Mouse (Mus musculus): ENCODE data around the gene Map4k5. TPM values are rescaled to one million over a fixed set of nuclear protein-coding genes. Genes with fewer than 3 reads are reported as not detected.

Map4k5 gene
- total and polyA plus RNA-seq, 3 experiments: 7.0 to 8.5 TPM; not detected in 1

DNA sequence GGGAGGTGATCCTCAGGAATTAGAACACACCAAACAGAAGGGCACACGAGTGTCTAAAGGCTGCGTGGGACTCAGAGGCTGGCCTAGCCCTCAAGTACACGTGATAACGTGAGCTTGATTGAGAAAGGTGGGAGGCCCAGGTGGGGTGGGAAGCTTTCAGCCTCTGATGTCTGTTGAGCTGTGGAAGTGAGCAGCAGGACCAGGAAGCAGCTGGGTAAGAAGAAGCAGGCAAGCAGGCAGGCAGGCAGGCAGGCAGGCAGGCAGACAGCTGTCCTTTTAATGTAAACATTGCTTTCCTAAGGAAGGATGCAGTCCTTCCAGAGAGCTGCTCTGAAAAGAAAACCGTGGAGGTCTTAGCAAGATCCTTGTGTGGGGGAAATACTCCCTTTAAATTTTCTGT lies 2.5 kb downstream of the Map4k5 start:
- H3K27ac ChIP-seq (ENCODE audit: control insufficient read depth, low read depth, low read length): no peak overlapping the region
- no peak overlapping the region for H3K4me3 ChIP-seq (ENCODE audit: control insufficient read depth in 1 of 2, insufficient read depth in 1 of 2, low read depth in 2 of 2, low read length in 2 of 2)
- no peak overlapping the region for H3K9ac ChIP-seq (ENCODE audit: control insufficient read depth, low read depth, low read length, poor library complexity, severe bottlenecking)
- H3K4me1 ChIP-seq (ENCODE audit: control insufficient read depth in 1 of 2, insufficient read depth in 2 of 2, low read length in 2 of 2): peaks cover 6 to 8% of the 10 kb centered on the region in 2 experiments; a peak in 3 of 4 replicates
- TF ChIP-seq MAZ (IDR thresholded peaks at IDR 0.05; ENCODE audit: low read depth, low read length) (no peak), SIN3A (IDR thresholded peaks at IDR 0.05; ENCODE audit: low read length) (0 out of 2 replicates have a peak, but pooled peaks have one; percentile 6), POLR2AphosphoS5 (IDR thresholded peaks at IDR 0.05; ENCODE audit: borderline replicate concordance, low read depth, low read length) (no peak), TCF12 (IDR thresholded peaks at IDR 0.05; ENCODE audit: low read depth, low read length) (no peak), UBTF (IDR thresholded peaks at IDR 0.05; ENCODE audit: borderline replicate concordance, insufficient read depth, low read depth, low read length) (no peak)
- no peaks in the 10 kb centered on the region for H3K27me3 ChIP-seq (ENCODE audit: control insufficient read depth in 1 of 2, insufficient read depth in 2 of 2, low read length in 2 of 2)
- peaks cover 0 to 10% of the 10 kb centered on the region in 2 experiments; a peak in 2 of 4 replicates for H3K36me3 ChIP-seq (ENCODE audit: control insufficient read depth in 1 of 2, insufficient read depth in 2 of 2, low read length in 2 of 2)
- no peaks in the 10 kb centered on the region for H3K9me3 ChIP-seq (replicated peaks; ENCODE audit: insufficient read depth, low read length)
- peak; percentile 38 for DNase-seq (ENCODE audit: low read depth, low spot score)
- peaks cover 16% of the 10 kb centered on the region for H3K79me2 ChIP-seq (ENCODE audit: control insufficient read depth, insufficient read depth, low read length, poor library complexity)

DNA sequence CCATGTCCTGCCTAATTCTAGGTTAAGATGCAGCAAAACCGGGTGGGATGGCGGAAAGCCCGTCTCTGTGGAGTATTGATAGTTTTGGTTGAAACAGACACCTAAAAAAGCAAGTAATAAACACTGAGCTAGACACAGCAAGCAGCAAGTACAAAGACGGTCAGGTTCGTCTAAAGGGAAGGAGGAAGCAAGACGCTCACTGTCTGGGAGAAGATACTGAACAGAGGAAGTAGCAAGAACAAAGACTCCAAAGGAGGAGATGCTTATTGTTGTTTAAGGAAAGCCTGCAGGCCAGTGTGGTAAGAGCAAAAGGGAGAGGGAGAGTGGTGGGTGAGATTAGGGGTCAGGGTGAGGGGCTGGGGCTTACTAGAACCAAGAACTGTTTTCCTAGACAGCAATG lies 2.9 kb downstream of the Map4k5 start:
- peak overlapping the region; percentile 20; the same call in 1 of the 2 replicates for H3K9ac ChIP-seq (ENCODE audit: control insufficient read depth, low read depth, low read length, poor library complexity, severe bottlenecking)

DNA sequence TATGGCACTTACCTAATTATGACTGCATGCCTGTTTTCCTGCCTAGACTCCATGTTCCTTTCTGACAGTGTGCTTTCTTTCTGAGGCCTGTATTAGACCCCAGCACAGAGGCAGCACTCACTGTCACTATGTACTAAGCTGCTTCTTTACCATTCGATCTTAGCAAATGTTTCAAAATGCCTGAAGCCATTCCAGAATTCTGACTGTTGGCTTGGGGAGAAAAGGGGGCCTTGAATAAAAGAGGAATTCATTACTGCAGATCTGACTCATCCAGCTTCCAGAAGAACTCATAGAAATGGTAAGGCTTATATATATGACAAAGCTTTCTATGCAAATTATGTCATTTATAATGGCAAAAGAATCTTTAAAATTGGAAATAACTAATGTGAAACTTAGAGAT lies 4.7 kb downstream of the Map4k5 start:
- Histone ChIP-seq H3K9me3 (replicated peaks; ENCODE audit: insufficient read depth, low read length) (no peaks in the 10 kb centered on the region), H3K9ac (ENCODE audit: control insufficient read depth, low read depth, low read length, poor library complexity, severe bottlenecking) (no peak overlapping the region), H3K27ac (ENCODE audit: control insufficient read depth, low read depth, low read length) (no peak overlapping the region), H3K27me3 (ENCODE audit: control insufficient read depth in 1 of 2, insufficient read depth in 2 of 2, low read length in 2 of 2) (no peaks in the 10 kb centered on the region), H3K4me3 (ENCODE audit: control insufficient read depth in 1 of 2, insufficient read depth in 1 of 2, low read depth in 2 of 2, low read length in 2 of 2) (no peak overlapping the region), H3K79me2 (ENCODE audit: control insufficient read depth, insufficient read depth, low read length, poor library complexity) (peaks cover 21% of the 10 kb centered on the region), H3K36me3 (ENCODE audit: control insufficient read depth in 1 of 2, insufficient read depth in 2 of 2, low read length in 2 of 2) (peaks cover 0 to 8% of the 10 kb centered on the region in 2 experiments; a peak in 2 of 4 replicates), H3K4me1 (ENCODE audit: control insufficient read depth in 1 of 2, insufficient read depth in 2 of 2, low read length in 2 of 2) (peaks cover 6 to 8% of the 10 kb centered on the region in 2 experiments; a peak in 3 of 4 replicates)
- TF ChIP-seq EP300 (IDR thresholded peaks at IDR 0.05; ENCODE audit: low read depth in 1 of 2, low read length in 2 of 2) (no peak), POLR2AphosphoS5 (IDR thresholded peaks at IDR 0.05; ENCODE audit: borderline replicate concordance, low read depth, low read length) (no peak), TCF12 (IDR thresholded peaks at IDR 0.05; ENCODE audit: low read depth, low read length) (no peak), RCOR1 (IDR thresholded peaks at IDR 0.05; ENCODE audit: low read depth, low read length) (no peak), TBP (IDR thresholded peaks at IDR 0.05; ENCODE audit: low read depth, low read length) (no peak), GATA1 (IDR thresholded peaks at IDR 0.05; ENCODE audit: low read depth, low read length) (no peak), E2F4 (IDR thresholded peaks at IDR 0.05; ENCODE audit: borderline replicate concordance, low read depth, low read length) (no peak), BHLHE40 (IDR thresholded peaks at IDR 0.05; ENCODE audit: borderline replicate concordance, low read depth, low read length) (no peak)
- no peak for DNase-seq (ENCODE audit: low read depth, low spot score)

More for the DNA sequence above, 2.9 kb downstream of the Map4k5 start:
- DNase-seq (ENCODE audit: low read depth, low spot score): peak; percentile 77
- H3K36me3 ChIP-seq (ENCODE audit: control insufficient read depth in 1 of 2, insufficient read depth in 2 of 2, low read length in 2 of 2): peaks cover 0 to 10% of the 10 kb centered on the region in 2 experiments; a peak in 2 of 4 replicates
- no peaks in the 10 kb centered on the region for H3K27me3 ChIP-seq (ENCODE audit: control insufficient read depth in 1 of 2, insufficient read depth in 2 of 2, low read length in 2 of 2)
- H3K4me3 ChIP-seq (ENCODE audit: control insufficient read depth in 1 of 2, insufficient read depth in 1 of 2, low read depth in 2 of 2, low read length in 2 of 2): peak overlapping the region; percentile 10 to 35; a peak in 3 of 4 replicates
- peaks cover 16% of the 10 kb centered on the region for H3K79me2 ChIP-seq (ENCODE audit: control insufficient read depth, insufficient read depth, low read length, poor library complexity)
- no peak for TF ChIP-seq E2F4 (IDR thresholded peaks at IDR 0.05; ENCODE audit: borderline replicate concordance, low read depth, low read length)
- TF ChIP-seq ELF1 (IDR thresholded peaks at IDR 0.05; ENCODE audit: low read depth, low read length): no peak
- no peak for TF ChIP-seq BHLHE40 (IDR thresholded peaks at IDR 0.05; ENCODE audit: borderline replicate concordance, low read depth, low read length)
- no peak for TF ChIP-seq ZC3H11A (IDR thresholded peaks at IDR 0.05; ENCODE audit: low read depth, low read length)
- TF ChIP-seq SIN3A (IDR thresholded peaks at IDR 0.05; ENCODE audit: low read length): 0 out of 2 replicates have a peak, but pooled peaks have one; percentile 43
- TF ChIP-seq RAD21 (IDR thresholded peaks at IDR 0.05; ENCODE audit: low read depth, low read length): no peak
- no peak for TF ChIP-seq MAFK (IDR thresholded peaks at IDR 0.05; ENCODE audit: borderline replicate concordance, low read depth, low read length)
- no peak for TF ChIP-seq MEF2A (IDR thresholded peaks at IDR 0.05; ENCODE audit: extremely low read depth, insufficient replicate concordance, low read depth, low read length, poor library complexity, severe bottlenecking)
- H3K4me1 ChIP-seq (ENCODE audit: control insufficient read depth in 1 of 2, insufficient read depth in 2 of 2, low read length in 2 of 2): peaks cover 6 to 8% of the 10 kb centered on the region in 2 experiments; a peak in 3 of 4 replicates
- H3K27ac ChIP-seq (ENCODE audit: control insufficient read depth, low read depth, low read length): no peak overlapping the region
- H3K9me3 ChIP-seq (replicated peaks; ENCODE audit: insufficient read depth, low read length): no peaks in the 10 kb centered on the region
